Mouse (Mus musculus) hindbrain, postnatal 0 days (tissue): Measurements from ENCODE around the gene Casd1. TPM values are rescaled to one million over a fixed set of nuclear protein-coding genes. Genes with fewer than 3 reads are reported as not detected.

ENCODE experiments used
- ATAC-seq: fragments of 200-750 bp; cut with Nextera tagmentation; 2 replicates; pipeline ENCODE4 v1.8.0; 2017; ENCODE audit warnings: mild to moderate bottlenecking, moderate TSS enrichment, moderate library complexity
- DNase-seq: peaks from one replicate; pipeline ENCODE4 v3.0.0-alpha.2; 2015; ENCODE audit warnings: low spot score
- H3K27ac ChIP-seq: fragments of 300-500 bp; sonication (generic); 2 replicates; pipeline ENCODE4 v1.5.1; 2014; ENCODE audit warnings: mild to moderate bottlenecking
- H3K27me3 ChIP-seq: fragments of 300-500 bp; sonication (generic); 2 replicates; pipeline ENCODE4 v1.6.1; 2014; ENCODE audit warnings: low read length, mixed read lengths; ENCODE audit not compliant: insufficient read depth
- H3K36me3 ChIP-seq: fragments of 300-500 bp; sonication (generic); 2 replicates; pipeline ENCODE4 v1.6.1; 2014; ENCODE audit warnings: low read length, mixed read lengths; ENCODE audit not compliant: insufficient read depth
- H3K4me1 ChIP-seq: fragments of 300-500 bp; sonication (generic); 2 replicates; pipeline ENCODE4 v1.6.1; 2014; ENCODE audit warnings: antibody characterized with exemption, low read length, mixed read lengths; ENCODE audit not compliant: insufficient read depth
- H3K4me2 ChIP-seq: fragments of 300-500 bp; sonication (generic); 2 replicates; pipeline ENCODE4 v1.6.1; 2014; ENCODE audit warnings: low read depth, mild to moderate bottlenecking, low read length, moderate library complexity, mixed read lengths
- H3K4me3 ChIP-seq: fragments of 300-500 bp; sonication (generic); 2 replicates; pipeline ENCODE4 v1.5.1; 2014; ENCODE audit warnings: low read length
- H3K9ac ChIP-seq: fragments of 300-500 bp; sonication (generic); replicated peaks from 2 replicates; pipeline ENCODE4 v1.6.1; 2014; ENCODE audit warnings: mild to moderate bottlenecking, low read length, moderate library complexity, mixed read lengths
- H3K9me3 ChIP-seq: fragments of 300-500 bp; sonication (generic); 2 replicates; pipeline ENCODE4 v1.6.1; 2016; ENCODE audit warnings: low read length, mixed read lengths
- CTCF ChIP-seq: IDR thresholded peaks from 2 replicates; pipeline ENCODE4 v1.5.1; 2016; ENCODE audit warnings: antibody characterized with exemption, control low read depth, low read depth
- WGBS: fragments of 180-500 bp; shearing (Covaris S2); extraction: QIAGEN DNeasy Blood & Tissue Kit; methylation state at CpG from one replicate; pipeline ENCODE4 v1.1.7; 2014; 5-methylcytosine and 5-hydroxymethylcytosine counted together
- polyA plus RNA-seq: library from polyadenylated mRNA; unstranded; fragments of >200 nt; fragmentation: Nextera tagmentation; extraction: Ambion mirVana; gene quantifications from 2 replicates; pipeline ENCODE4 v1.2.1, GENCODE M21; 2015
- total RNA-seq: library from RNA; depleted of rRNA; stranded (reverse); fragments of >200 nt; gene quantifications from 2 replicates; pipeline ENCODE4 v1.2.3, GENCODE M21; 2014; rRNA removed

Casd1 gene
- total and polyA plus RNA-seq, 2 experiments from 2014 or later = 40.2 to 68.9 TPM

- no peak for TF ChIP-seq CTCF
- no peaks in the 10 kb centered on the region for H3K4me1 ChIP-seq
- H3K9ac ChIP-seq = no peak overlapping the region
- DNase-seq (no peak), ATAC-seq (no peak)
- no peak overlapping the region for H3K4me3 ChIP-seq
- H3K27ac ChIP-seq = no peak overlapping the region
- H3K27me3 ChIP-seq = no peaks in the 10 kb centered on the region
- H3K4me2 ChIP-seq = no peak overlapping the region
- no peaks in the 10 kb centered on the region for H3K9me3 ChIP-seq
- H3K36me3 ChIP-seq = no peaks in the 10 kb centered on the region
- WGBS = 75% methylated on average over 4 of the region's 4 CpGs
Measured at GRCm38 (mm10) chr6:4690438-4690837, 89.8 kb downstream of the Casd1 start.

Other genes with a start within 250 kb of the Casd1 start
- 104 and 127 TPM in 2 replicates for gene Col1a2, start 96.0 kb upstream of the Casd1 start, total RNA-seq
- gene Col1a2, start 96.0 kb upstream of the Casd1 start, polyA plus RNA-seq = 66.9 and 83.8 TPM in 2 replicates
- 25.5 and 29.7 TPM in 2 replicates for gene Sgce, start 146.4 kb downstream of the Casd1 start, total RNA-seq
- 46.2 and 51.3 TPM in 2 replicates for gene Sgce, start 146.4 kb downstream of the Casd1 start, polyA plus RNA-seq
- gene Peg10, start 146.5 kb downstream of the Casd1 start, total RNA-seq = 58.1 and 59.6 TPM in 2 replicates
- 3.9 and 4.0 TPM in 2 replicates for gene Peg10, start 146.5 kb downstream of the Casd1 start, polyA plus RNA-seq